Mouse (Mus musculus) midbrain, embryonic 11.5 days (tissue): ENCODE measurements at regions not wholly inside any gene's neighbourhood (a gene's known extent, or its start where the extent isn't known, plus 50 kb on each side); places are given as distances from the start of the nearest gene placed in this dataset.

ENCODE experiments used
- ATAC-seq: fragments of 200-750 bp; cut with Nextera tagmentation; 2 replicates; pipeline ENCODE4 v1.8.0; 2017; ENCODE audit warnings: moderate TSS enrichment, moderate library complexity; ENCODE audit not compliant: low FRiP score
- DNase-seq: peaks from one replicate; pipeline ENCODE4 v3.0.0; 2015; ENCODE audit warnings: low spot score; ENCODE audit errors: missing footprints
- H3K27ac ChIP-seq: fragments of 300-500 bp; sonication (generic); 2 replicates; pipeline ENCODE4 v1.5.1; 2014; ENCODE audit warnings: low read depth, low read length
- H3K27me3 ChIP-seq: fragments of 300-500 bp; sonication (generic); 2 replicates; pipeline ENCODE4 v1.6.1; 2014; ENCODE audit warnings: mild to moderate bottlenecking, low read length, moderate library complexity, mixed read lengths; ENCODE audit not compliant: control insufficient read depth, insufficient read depth
- H3K36me3 ChIP-seq: fragments of 300-500 bp; sonication (generic); 2 replicates; pipeline ENCODE4 v1.6.1; 2014; ENCODE audit warnings: mild to moderate bottlenecking, low read length, moderate library complexity, mixed read lengths; ENCODE audit not compliant: control insufficient read depth, insufficient read depth
- H3K4me1 ChIP-seq: fragments of 300-500 bp; sonication (generic); 2 replicates; pipeline ENCODE4 v1.6.1; 2014; ENCODE audit warnings: low read length; ENCODE audit not compliant: control insufficient read depth, insufficient read depth
- H3K4me2 ChIP-seq: fragments of 300-500 bp; sonication (generic); 2 replicates; pipeline ENCODE4 v1.6.1; 2014; ENCODE audit warnings: mild to moderate bottlenecking, moderate library complexity
- H3K4me3 ChIP-seq: fragments of 300-500 bp; sonication (generic); 2 replicates; pipeline ENCODE4 v1.5.1; 2014; ENCODE audit warnings: low read depth, low read length
- H3K9ac ChIP-seq: fragments of 300-500 bp; sonication (generic); 2 replicates; pipeline ENCODE4 v1.6.1; 2014; ENCODE audit warnings: low read length
- H3K9me3 ChIP-seq: fragments of 300-500 bp; sonication (generic); 2 replicates; pipeline ENCODE4 v1.6.1; 2016; ENCODE audit warnings: low read length; ENCODE audit not compliant: control insufficient read depth
- WGBS: fragments of 180-500 bp; shearing (Covaris S2); extraction: QIAGEN DNeasy Blood & Tissue Kit; methylation state at CpG from one replicate; pipeline ENCODE4 v1.1.7; 2014; 5-methylcytosine and 5-hydroxymethylcytosine counted together

- H3K27ac ChIP-seq = no peak overlapping the region
- H3K9ac ChIP-seq = no peak overlapping the region
- WGBS = 71% methylated on average over 13 of the region's 13 CpGs
- H3K27me3 ChIP-seq = no peaks in the 10 kb centered on the region
- H3K36me3 ChIP-seq = no peaks in the 10 kb centered on the region
- ATAC-seq (peak; percentile 22; the same call in 1 of the 2 replicates), DNase-seq (no peak)
- no peak overlapping the region for H3K4me2 ChIP-seq
- no peaks in the 10 kb centered on the region for H3K4me1 ChIP-seq
- no peaks in the 10 kb centered on the region for H3K9me3 ChIP-seq
- no peak overlapping the region for H3K4me3 ChIP-seq
Observed at GRCm38 (mm10) chr12:68365404-68366059, 793.5 kb downstream of the Rps29 start.

DNA sequence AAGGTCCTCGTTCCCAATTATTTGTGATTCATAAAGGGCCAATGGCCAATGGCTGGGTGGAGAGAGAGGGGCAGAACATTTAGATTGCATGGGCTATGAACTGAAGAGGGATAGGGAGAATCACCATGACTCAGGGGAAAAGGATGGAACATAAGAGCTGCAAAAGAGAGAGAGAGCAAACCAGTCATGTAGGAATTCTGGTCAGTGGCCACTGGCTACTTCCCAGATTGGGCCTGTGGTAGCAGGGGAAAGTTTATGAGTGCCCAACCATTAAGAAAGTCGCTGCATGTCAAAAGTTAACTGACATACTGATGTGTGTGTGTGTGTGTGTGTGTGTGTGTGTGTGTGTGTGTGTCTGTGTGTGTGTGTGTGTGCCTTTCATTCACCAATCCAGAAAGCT, 795.8 kb downstream of the Rps29 start:
- whole genome bisulfite sequencing = 84% methylated on average over 2 of the region's 2 CpGs
- no peak overlapping the region for H3K9ac ChIP-seq
- no peak for ATAC-seq
- H3K27ac ChIP-seq = no peak overlapping the region
- no peaks in the 10 kb centered on the region for H3K27me3 ChIP-seq
- no peaks in the 10 kb centered on the region for H3K9me3 ChIP-seq
- H3K4me1 ChIP-seq = no peaks in the 10 kb centered on the region
- H3K4me3 ChIP-seq = no peak overlapping the region
- H3K36me3 ChIP-seq = no peaks in the 10 kb centered on the region
- no peak overlapping the region for H3K4me2 ChIP-seq
- DNase-seq = no peak

DNA sequence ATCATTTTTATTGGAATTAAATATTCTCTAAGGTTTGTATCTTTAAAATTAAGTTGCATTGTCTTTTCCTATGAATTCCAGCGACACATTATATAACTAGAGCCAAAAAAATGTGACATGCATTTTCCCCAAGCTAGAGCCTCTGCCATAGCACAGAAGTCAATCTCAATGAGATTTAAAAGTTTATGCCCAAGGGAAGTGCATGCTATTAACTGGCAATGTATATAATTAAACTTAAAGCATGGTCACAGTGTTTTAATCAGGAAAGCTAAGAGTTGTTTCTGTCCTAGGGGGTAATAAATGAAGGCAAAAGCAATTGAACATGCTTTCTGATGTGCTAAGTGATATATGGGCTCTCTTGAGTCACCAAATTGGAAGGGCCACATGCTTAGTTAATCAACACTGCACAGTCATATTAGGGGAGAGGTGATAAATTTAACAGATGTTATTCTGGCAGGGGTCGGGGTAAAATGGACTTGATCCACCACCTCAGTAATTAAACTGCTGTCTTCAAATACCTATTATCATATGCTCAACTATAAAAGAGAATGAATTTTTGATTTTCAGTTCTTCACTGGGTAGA, 812.4 kb downstream of the Rps29 start:
- no peak overlapping the region for H3K4me2 ChIP-seq
- no peak for ATAC-seq
- no peaks in the 10 kb centered on the region for H3K4me1 ChIP-seq
- H3K4me3 ChIP-seq = no peak overlapping the region
- H3K36me3 ChIP-seq = no peaks in the 10 kb centered on the region
- WGBS = 73% methylated on average over 2 of the region's 2 CpGs
- no peaks in the 10 kb centered on the region for H3K9me3 ChIP-seq
- DNase-seq = no peak
- H3K9ac ChIP-seq = no peak overlapping the region
- H3K27me3 ChIP-seq = no peaks in the 10 kb centered on the region
- H3K27ac ChIP-seq = no peak overlapping the region

GRCm38 (mm10) chr12:68333796-68334195, 825.2 kb downstream of the Rps29 start:
- ATAC-seq (no peak), DNase-seq (no peak)
- no peak overlapping the region for H3K4me2 ChIP-seq
- H3K9ac ChIP-seq = no peak overlapping the region
- no peaks in the 10 kb centered on the region for H3K36me3 ChIP-seq
- no peak overlapping the region for H3K27ac ChIP-seq
- 81% methylated on average over 3 of the region's 3 CpGs for WGBS
- H3K4me3 ChIP-seq = no peak overlapping the region
- H3K27me3 ChIP-seq = no peaks in the 10 kb centered on the region
- H3K9me3 ChIP-seq = no peaks in the 10 kb centered on the region; the same call in 1 of the 2 replicates
- H3K4me1 ChIP-seq = no peaks in the 10 kb centered on the region

DNA sequence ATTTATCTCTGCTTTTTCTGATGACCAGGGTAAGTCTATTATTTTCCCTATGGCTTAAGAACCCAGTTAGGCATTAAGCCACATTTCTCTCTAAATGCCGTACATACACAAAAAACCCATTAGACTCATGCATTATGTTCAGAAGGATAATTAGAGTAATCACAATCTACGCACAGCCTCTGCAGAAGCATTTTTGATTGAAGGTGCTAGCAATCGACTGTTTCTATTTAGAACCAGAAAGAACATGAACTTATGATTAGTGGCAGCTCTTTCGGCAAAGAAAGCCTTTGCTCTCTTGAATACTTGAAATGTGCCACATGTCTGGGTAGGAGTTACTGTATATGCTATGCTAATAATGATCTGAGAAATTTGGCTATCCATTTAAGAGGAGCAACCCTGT, 825.6 kb downstream of the Rps29 start:
- no peaks in the 10 kb centered on the region for H3K36me3 ChIP-seq
- WGBS = 76% methylated on average over 4 of the region's 4 CpGs
- no peaks in the 10 kb centered on the region for H3K4me1 ChIP-seq
- no peak overlapping the region for H3K9ac ChIP-seq
- no peaks in the 10 kb centered on the region for H3K27me3 ChIP-seq
- DNase-seq (no peak), ATAC-seq (no peak)
- no peaks in the 10 kb centered on the region; the same call in 1 of the 2 replicates for H3K9me3 ChIP-seq
- no peak overlapping the region for H3K4me2 ChIP-seq
- H3K27ac ChIP-seq = no peak overlapping the region
- H3K4me3 ChIP-seq = no peak overlapping the region

DNA sequence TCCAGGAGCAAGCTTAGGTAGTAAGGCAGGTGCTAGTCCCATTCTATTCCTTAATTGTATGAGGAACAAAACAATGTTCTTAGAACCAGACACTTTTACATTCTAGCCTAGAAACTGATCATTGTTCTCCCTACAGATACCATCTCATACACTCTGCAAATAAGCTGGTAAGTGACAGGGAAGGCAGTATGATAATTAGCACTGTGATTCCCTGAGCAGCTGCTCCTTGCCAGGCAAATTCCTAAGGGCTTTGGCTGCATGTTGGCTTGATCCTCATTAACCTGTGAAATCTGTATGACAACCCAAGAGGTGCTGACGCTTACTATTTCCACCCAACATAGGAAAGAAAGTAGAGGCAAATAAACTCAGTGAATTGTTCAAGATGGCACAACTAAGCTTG, 826.5 kb downstream of the Rps29 start:
- no peak overlapping the region for H3K27ac ChIP-seq
- H3K4me2 ChIP-seq = no peak overlapping the region
- no peak overlapping the region for H3K4me3 ChIP-seq
- H3K36me3 ChIP-seq = no peaks in the 10 kb centered on the region
- H3K9me3 ChIP-seq = no peaks in the 10 kb centered on the region; the same call in 1 of the 2 replicates
- peak; percentile 35; the same call in 1 of the 2 replicates for ATAC-seq
- DNase-seq = no peak
- H3K27me3 ChIP-seq = no peaks in the 10 kb centered on the region
- WGBS = 56% methylated on average over 1 of the region's 1 CpGs
- H3K9ac ChIP-seq = no peak overlapping the region
- H3K4me1 ChIP-seq = no peaks in the 10 kb centered on the region
